Mouse (Mus musculus): ENCODE results near the gene Cgrrf1. TPM values are rescaled to one million over a fixed set of nuclear protein-coding genes. Genes with fewer than 3 reads are reported as not detected.
"Not testable (repeated sequence)": the region's sequence is repeated elsewhere in the genome, so short reads cannot be mapped to it uniquely, and the experiment has no call there.

Cgrrf1 gene
- polyA plus RNA-seq, 1 experiment from 2014 or later = 17.9 TPM

GRCm38 (mm10) chr14:46803791-46804190, 28.1 kb upstream of the Cgrrf1 start:
- no peaks in the 10 kb centered on the region for H3K9me3 ChIP-seq
- no peak overlapping the region for H3K4me3 ChIP-seq
- H3K36me3 ChIP-seq (replicated peaks) = 0 out of 2 replicates have a peak, but pooled peaks cover 5% of the 10 kb centered on the region
- H3K27ac ChIP-seq = no peak overlapping the region
- WGBS = 89% methylated on average over 1 of the region's 1 CpGs
- H3K27me3 ChIP-seq (replicated peaks) = no peaks in the 10 kb centered on the region
- H3K4me2 ChIP-seq = no peak overlapping the region
- no peaks in the 10 kb centered on the region for H3K4me1 ChIP-seq
- no peak overlapping the region for H3K9ac ChIP-seq
- no peak for ATAC-seq (replicated peaks)

GRCm38 (mm10) chr14:46806186-46806585, 25.7 kb upstream of the Cgrrf1 start:
- ATAC-seq (replicated peaks) = no peak

GRCm38 (mm10) chr14:46807927-46808326, 24.0 kb upstream of the Cgrrf1 start:
- 76% methylated on average over 3 of the region's 3 CpGs for WGBS
- ATAC-seq (replicated peaks) = no peak

More at GRCm38 (mm10) chr14:46806186-46806585, 25.7 kb upstream of the Cgrrf1 start:
- peaks cover 15% of the 10 kb centered on the region; the same call in 1 of the 2 replicates for H3K36me3 ChIP-seq (replicated peaks)
- 88% methylated on average over 5 of the region's 5 CpGs for WGBS
- H3K4me3 ChIP-seq = no peak overlapping the region
- no peak overlapping the region for H3K9ac ChIP-seq
- H3K27me3 ChIP-seq (replicated peaks) = no peaks in the 10 kb centered on the region
- no peaks in the 10 kb centered on the region for H3K9me3 ChIP-seq
- H3K27ac ChIP-seq = no peak overlapping the region
- H3K4me2 ChIP-seq = no peak overlapping the region
- H3K4me1 ChIP-seq = no peaks in the 10 kb centered on the region

GRCm38 (mm10) chr14:46815640-46816039, 16.3 kb upstream of the Cgrrf1 start:
- H3K4me1 ChIP-seq = peaks cover 12% of the 10 kb centered on the region
- H3K4me3 ChIP-seq = no peak overlapping the region
- H3K36me3 ChIP-seq (replicated peaks) = peaks cover 10% of the 10 kb centered on the region; the same call in 1 of the 2 replicates
- no peak overlapping the region for H3K27ac ChIP-seq
- ATAC-seq (replicated peaks) = no peak
- H3K4me2 ChIP-seq = no peak overlapping the region
- 78% methylated on average over 6 of the region's 6 CpGs for WGBS
- H3K9me3 ChIP-seq = no peaks in the 10 kb centered on the region
- no peaks in the 10 kb centered on the region for H3K27me3 ChIP-seq (replicated peaks)
- H3K9ac ChIP-seq = no peak overlapping the region

More at GRCm38 (mm10) chr14:46807927-46808326, 24.0 kb upstream of the Cgrrf1 start:
- Histone ChIP-seq H3K36me3 (replicated peaks) (peaks cover 16% of the 10 kb centered on the region; the same call in 1 of the 2 replicates), H3K9me3 (no peaks in the 10 kb centered on the region), H3K27me3 (replicated peaks) (no peaks in the 10 kb centered on the region), H3K27ac (no peak overlapping the region), H3K4me2 (no peak overlapping the region), H3K4me1 (no peaks in the 10 kb centered on the region), H3K9ac (no peak overlapping the region), H3K4me3 (no peak overlapping the region)

GRCm38 (mm10) chr14:46816916-46817622, 14.9 kb upstream of the Cgrrf1 start:
- H3K27me3 ChIP-seq (replicated peaks) = no peaks in the 10 kb centered on the region
- no peak for ATAC-seq (replicated peaks)
- no peak overlapping the region for H3K4me3 ChIP-seq
- H3K4me1 ChIP-seq = peaks cover 20% of the 10 kb centered on the region
- no peak overlapping the region for H3K27ac ChIP-seq
- no peak overlapping the region for H3K4me2 ChIP-seq
- H3K36me3 ChIP-seq (replicated peaks) = peaks cover 4% of the 10 kb centered on the region; the same call in 1 of the 2 replicates
- WGBS = 94% methylated on average over 8 of the region's 8 CpGs
- H3K9me3 ChIP-seq = no peaks in the 10 kb centered on the region
- no peak overlapping the region for H3K9ac ChIP-seq

- Histone ChIP-seq H3K9me3 (no peaks in the 10 kb centered on the region), H3K4me1 (peaks cover 23% of the 10 kb centered on the region), H3K36me3 (replicated peaks) (peaks cover 3% of the 10 kb centered on the region; the same call in 1 of the 2 replicates), H3K27ac (no peak overlapping the region), H3K27me3 (replicated peaks) (no peaks in the 10 kb centered on the region), H3K9ac (no peak overlapping the region), H3K4me2 (no peak overlapping the region), H3K4me3 (no peak overlapping the region)
- 94% methylated on average over 7 of the region's 7 CpGs for WGBS
- ATAC-seq (replicated peaks) = no peak
These were observed 13.2 kb upstream of the Cgrrf1 start for GRCm38 (mm10) chr14:46818743-46819142.

GRCm38 (mm10) chr14:46819961-46820360, 12.0 kb upstream of the Cgrrf1 start:
- not testable (repeated sequence) for H3K27me3 ChIP-seq (replicated peaks); H3K9me3 ChIP-seq; H3K4me3 ChIP-seq; H3K4me2 ChIP-seq; ATAC-seq (replicated peaks); H3K9ac ChIP-seq; H3K27ac ChIP-seq; H3K36me3 ChIP-seq (replicated peaks)
- 97% methylated on average over 6 of the region's 6 CpGs for WGBS
- H3K4me1 ChIP-seq = peaks cover 23% of the 10 kb centered on the region

- H3K9ac ChIP-seq = peak overlapping the region; percentile 83
- no peaks in the 10 kb centered on the region for H3K9me3 ChIP-seq
- H3K4me2 ChIP-seq = peak overlapping the region; percentile 80
- H3K4me1 ChIP-seq = peaks cover 23% of the 10 kb centered on the region
- H3K4me3 ChIP-seq = peak overlapping the region; percentile 90
- no peaks in the 10 kb centered on the region for H3K36me3 ChIP-seq (replicated peaks)
- WGBS = 1% methylated on average over 11 of the region's 11 CpGs
- H3K27me3 ChIP-seq (replicated peaks) = no peaks in the 10 kb centered on the region
- ATAC-seq (replicated peaks) = peak; percentile 7
- peak overlapping the region; percentile 83 for H3K27ac ChIP-seq
These were observed 10.6 kb upstream of the Cgrrf1 start for GRCm38 (mm10) chr14:46821271-46821872.

GRCm38 (mm10) chr14:46821873-46822716, 9.8 kb upstream of the Cgrrf1 start, which contains the start of gene Gmfb:
Gene Gmfb, minus strand, starts transcription at chr14:46822242.
- H3K4me1 ChIP-seq = peaks cover 23% of the 10 kb centered on the region
- H3K9me3 ChIP-seq = no peaks in the 10 kb centered on the region
- H3K36me3 ChIP-seq (replicated peaks) = no peaks in the 10 kb centered on the region
- H3K9ac ChIP-seq = peak within 1 kb of the TSS; percentile 83
- peak within 1 kb of the TSS; percentile 83 for H3K27ac ChIP-seq
- peak within 1 kb of the TSS; percentile 90 for H3K4me3 ChIP-seq
- peak within 1 kb of the TSS; percentile 80 for H3K4me2 ChIP-seq
- peak; percentile 99 for ATAC-seq (replicated peaks)
- no peaks in the 10 kb centered on the region for H3K27me3 ChIP-seq (replicated peaks)
- WGBS = under 1% methylated on average over 65 of the region's 65 CpGs

GRCm38 (mm10) chr14:46823996-46824395, 7.9 kb upstream of the Cgrrf1 start:
- no peak overlapping the region for H3K27ac ChIP-seq
- WGBS = 78% methylated on average over 2 of the region's 2 CpGs
- H3K4me2 ChIP-seq = no peak overlapping the region
- H3K4me1 ChIP-seq = peaks cover 23% of the 10 kb centered on the region
- no peaks in the 10 kb centered on the region for H3K9me3 ChIP-seq
- H3K27me3 ChIP-seq (replicated peaks) = no peaks in the 10 kb centered on the region
- no peaks in the 10 kb centered on the region for H3K36me3 ChIP-seq (replicated peaks)
- no peak overlapping the region for H3K9ac ChIP-seq
- H3K4me3 ChIP-seq = no peak overlapping the region
- no peak for ATAC-seq (replicated peaks)

GRCm38 (mm10) chr14:46827430-46827829, 4.5 kb upstream of the Cgrrf1 start:
- Histone ChIP-seq H3K9me3 (no peaks in the 10 kb centered on the region), H3K4me2 (no peak overlapping the region), H3K4me1 (peaks cover 9% of the 10 kb centered on the region), H3K27me3 (replicated peaks) (0 out of 2 replicates have a peak, but pooled peaks cover 3% of the 10 kb centered on the region), H3K9ac (no peak overlapping the region), H3K36me3 (replicated peaks) (no peaks in the 10 kb centered on the region), H3K4me3 (no peak overlapping the region), H3K27ac (no peak overlapping the region)
- WGBS = 53% methylated on average over 1 of the region's 1 CpGs
- ATAC-seq (replicated peaks) = no peak

GRCm38 (mm10) chr14:46831295-46831694, 630 bp upstream of the Cgrrf1 start:
- Histone ChIP-seq H3K27ac (no peak overlapping the region), H3K4me3 (peak overlapping the region; percentile 61), H3K4me1 (peaks cover 17% of the 10 kb centered on the region), H3K9ac (peak overlapping the region; percentile 56; the same call in 1 of the 2 replicates), H3K4me2 (peak overlapping the region; percentile 91), H3K27me3 (replicated peaks) (0 out of 2 replicates have a peak, but pooled peaks cover 3% of the 10 kb centered on the region), H3K36me3 (replicated peaks) (no peaks in the 10 kb centered on the region), H3K9me3 (no peaks in the 10 kb centered on the region)
- 7% methylated on average over 4 of the region's 4 CpGs for WGBS
- no peak for ATAC-seq (replicated peaks)

All from midbrain, embryonic 15.5 days (tissue).